Mouse (Mus musculus) kidney, postnatal 0 days (tissue): ENCODE measurements around the gene Grtp1. TPM values are rescaled to one million over a fixed set of nuclear protein-coding genes. Genes with fewer than 3 reads are reported as not detected.

Experiments
- ATAC-seq: fragments of 200-750 bp; cut with Nextera tagmentation; replicated peaks from 2 replicates; pipeline ENCODE4 v1.8.0; 2017; ENCODE audit warnings: low read depth, moderate number of reproducible peaks, moderate TSS enrichment, moderate library complexity; ENCODE audit not compliant: low FRiP score
- DNase-seq: peaks from one replicate; pipeline ENCODE4 v3.0.0-alpha.2; 2016; ENCODE audit warnings: low spot score
- H3K27ac ChIP-seq: fragments of 300-500 bp; sonication (generic); 2 replicates; pipeline ENCODE4 v1.5.1; 2014; ENCODE audit warnings: mild to moderate bottlenecking
- H3K27me3 ChIP-seq: fragments of 300-500 bp; sonication (generic); 2 replicates; pipeline ENCODE4 v1.6.1; 2014; ENCODE audit warnings: low read length, mixed read lengths; ENCODE audit not compliant: insufficient read depth
- H3K36me3 ChIP-seq: fragments of 300-500 bp; sonication (generic); 2 replicates; pipeline ENCODE4 v1.6.1; 2014; ENCODE audit warnings: low read length, mixed read lengths; ENCODE audit not compliant: insufficient read depth
- H3K4me1 ChIP-seq: fragments of 300-500 bp; sonication (generic); replicated peaks from 2 replicates; pipeline ENCODE4 v1.6.1; 2014; ENCODE audit warnings: antibody characterized with exemption, low read length, mixed read lengths; ENCODE audit not compliant: insufficient read depth
- H3K4me2 ChIP-seq: fragments of 300-500 bp; sonication (generic); 2 replicates; pipeline ENCODE4 v1.6.1; 2014; ENCODE audit warnings: mild to moderate bottlenecking, low read length, moderate library complexity, mixed read lengths
- H3K4me3 ChIP-seq: fragments of 300-500 bp; sonication (generic); replicated peaks from 2 replicates; pipeline ENCODE4 v1.5.1; 2014; ENCODE audit warnings: low read depth, low read length
- H3K9ac ChIP-seq: fragments of 300-500 bp; sonication (generic); 2 replicates; pipeline ENCODE4 v1.6.1; 2014; ENCODE audit warnings: low read depth, low read length
- H3K9me3 ChIP-seq: fragments of 300-500 bp; sonication (generic); replicated peaks from 2 replicates; pipeline ENCODE4 v1.6.1; 2016; ENCODE audit warnings: low read length, inconsistent platforms, mixed read lengths
- CTCF ChIP-seq: IDR thresholded peaks from 2 replicates; pipeline ENCODE4 v1.5.1; 2016; ENCODE audit warnings: antibody characterized with exemption, low read depth, mild to moderate bottlenecking, moderate library complexity
- WGBS: fragments of 180-500 bp; shearing (Covaris S2); extraction: QIAGEN DNeasy Blood & Tissue Kit; methylation state at CpG from one replicate; pipeline ENCODE4 v1.1.7; 2014; 5-methylcytosine and 5-hydroxymethylcytosine counted together
- polyA plus RNA-seq: library from polyadenylated mRNA; unstranded; fragments of >200 nt; fragmentation: Nextera tagmentation; extraction: Ambion mirVana; gene quantifications from 2 replicates; pipeline ENCODE4 v1.2.1, GENCODE M21; 2015

Grtp1 gene
- polyA plus RNA-seq, 1 experiment from 2014 or later: 26.8 TPM

GRCm38 (mm10) chr8:13158718-13159376, 41.6 kb downstream of the Grtp1 start, which contains the start of gene Lamp1:
Gene Lamp1 (plus strand): TSS chr8:13159161.
- Histone ChIP-seq H3K27ac (peak within 1 kb of the TSS; percentile 90), H3K4me3 (peak within 1 kb of the TSS; percentile 98), H3K27me3 (no peaks in the 10 kb centered on the region), H3K4me1 (peaks cover 5% of the 10 kb centered on the region), H3K9ac (peak within 1 kb of the TSS; percentile 99), H3K4me2 (peak within 1 kb of the TSS; percentile 95), H3K9me3 (no peaks in the 10 kb centered on the region), H3K36me3 (no peaks in the 10 kb centered on the region)
- no peak for TF ChIP-seq CTCF
- ATAC-seq (peak; percentile 94), DNase-seq (peak; percentile 98)
- under 1% methylated on average over 40 of the region's 50 CpGs for WGBS

GRCm38 (mm10) chr8:13156327-13157097, 43.9 kb downstream of the Grtp1 start:
- Histone ChIP-seq H3K4me3 (no peak overlapping the region), H3K9me3 (no peaks in the 10 kb centered on the region), H3K27ac (no peak overlapping the region), H3K9ac (no peak overlapping the region), H3K36me3 (no peaks in the 10 kb centered on the region), H3K4me1 (peaks cover 5% of the 10 kb centered on the region; the same call in 1 of the 2 replicates), H3K4me2 (no peak overlapping the region), H3K27me3 (no peaks in the 10 kb centered on the region)
- no peak for DNase-seq
- TF ChIP-seq CTCF: no peak
- ATAC-seq: no peak
- WGBS: 77% methylated on average over 12 of the region's 12 CpGs

- H3K4me3 ChIP-seq: no peak overlapping the region
- H3K27me3 ChIP-seq: no peaks in the 10 kb centered on the region
- H3K27ac ChIP-seq: no peak overlapping the region
- H3K9ac ChIP-seq: no peak overlapping the region
- no peak overlapping the region for H3K4me2 ChIP-seq
- 66% methylated on average over 9 of the region's 9 CpGs for WGBS
- no peak for TF ChIP-seq CTCF
- ATAC-seq (no peak), DNase-seq (no peak)
- H3K36me3 ChIP-seq: no peaks in the 10 kb centered on the region
- peaks cover 4% of the 10 kb centered on the region; the same call in 1 of the 2 replicates for H3K4me1 ChIP-seq
- no peaks in the 10 kb centered on the region for H3K9me3 ChIP-seq
Observed at GRCm38 (mm10) chr8:13155358-13155757, 45.1 kb downstream of the Grtp1 start.

- H3K4me3 ChIP-seq: no peak overlapping the region
- no peak for DNase-seq
Observed at GRCm38 (mm10) chr8:13154099-13154498, 46.3 kb downstream of the Grtp1 start.

GRCm38 (mm10) chr8:13150929-13151328, 49.5 kb downstream of the Grtp1 start:
- DNase-seq (no peak), ATAC-seq (no peak)
- Histone ChIP-seq H3K4me1 (no peaks in the 10 kb centered on the region), H3K9me3 (no peaks in the 10 kb centered on the region), H3K36me3 (peaks cover 21% of the 10 kb centered on the region), H3K27me3 (no peaks in the 10 kb centered on the region), H3K9ac (no peak overlapping the region), H3K27ac (no peak overlapping the region), H3K4me3 (no peak overlapping the region), H3K4me2 (no peak overlapping the region)
- no peak for TF ChIP-seq CTCF
- WGBS: 94% methylated on average over 2 of the region's 2 CpGs

More at GRCm38 (mm10) chr8:13154099-13154498, 46.3 kb downstream of the Grtp1 start:
- Histone ChIP-seq H3K4me2 (no peak overlapping the region), H3K9me3 (no peaks in the 10 kb centered on the region), H3K27me3 (no peaks in the 10 kb centered on the region), H3K36me3 (peaks cover 5% of the 10 kb centered on the region; the same call in 1 of the 2 replicates), H3K27ac (no peak overlapping the region), H3K9ac (no peak overlapping the region), H3K4me1 (no peaks in the 10 kb centered on the region)
- 66% methylated on average over 9 of the region's 9 CpGs for WGBS
- ATAC-seq: no peak
- no peak for TF ChIP-seq CTCF

- WGBS: 56% methylated on average over 5 of the region's 5 CpGs
- no peak overlapping the region for H3K4me2 ChIP-seq
- no peak for TF ChIP-seq CTCF
- H3K27ac ChIP-seq: no peak overlapping the region
- no peaks in the 10 kb centered on the region for H3K27me3 ChIP-seq
- peaks cover 32% of the 10 kb centered on the region for H3K36me3 ChIP-seq
- no peak overlapping the region for H3K9ac ChIP-seq
- DNase-seq (no peak), ATAC-seq (no peak)
- H3K9me3 ChIP-seq: no peaks in the 10 kb centered on the region
- H3K4me3 ChIP-seq: no peak overlapping the region
- H3K4me1 ChIP-seq: no peaks in the 10 kb centered on the region
Observed at GRCm38 (mm10) chr8:13149866-13150265, 50.6 kb downstream of the Grtp1 start.
